Mouse (Mus musculus) embryonic fibroblast, embryonic 13.5 days (primary cell): ENCODE measurements at regions not wholly inside any gene's neighbourhood (a gene's known extent, or its start where the extent isn't known, plus 50 kb on each side); places are given as distances from the start of the nearest gene placed in this dataset.

Experiments used
- CTCF ChIP-seq: IDR thresholded peaks from 2 replicates; pipeline ENCODE4 v1.5.1; 2011; ENCODE audit warnings: mild to moderate bottlenecking, control low read depth, low read length, moderate library complexity, borderline replicate concordance; ENCODE audit not compliant: insufficient read depth
- POLR2A ChIP-seq: IDR thresholded peaks from 2 replicates; pipeline ENCODE4 v1.6.1; 2011; ENCODE audit warnings: low read depth, mild to moderate bottlenecking, control low read depth, low read length, moderate library complexity

DNA sequence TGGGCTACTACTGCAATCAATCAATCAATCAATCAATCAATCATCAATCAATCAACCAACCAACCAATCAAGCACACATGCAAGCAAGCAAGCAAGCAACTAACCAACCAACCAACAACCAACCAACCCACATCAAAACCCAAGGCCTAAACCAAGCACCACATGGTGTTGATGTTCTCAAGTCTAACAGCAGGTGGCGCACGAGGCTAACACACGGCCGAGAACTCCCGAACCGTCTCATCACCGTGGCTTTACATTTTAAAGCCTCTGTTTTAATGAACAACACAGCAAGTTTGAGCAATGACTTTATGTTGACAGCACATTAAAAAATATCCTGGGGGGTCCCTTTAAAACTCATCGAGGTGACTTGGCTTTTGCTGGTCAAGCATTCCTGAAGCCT is 61.3 kb upstream of the Smg1 start:
- TF ChIP-seq CTCF, result peak; percentile 96
- TF ChIP-seq POLR2A, result no peak
